Mouse (Mus musculus): Measurements from ENCODE around the gene Pkd2l1.

The Pkd2l1 gene

DNA sequence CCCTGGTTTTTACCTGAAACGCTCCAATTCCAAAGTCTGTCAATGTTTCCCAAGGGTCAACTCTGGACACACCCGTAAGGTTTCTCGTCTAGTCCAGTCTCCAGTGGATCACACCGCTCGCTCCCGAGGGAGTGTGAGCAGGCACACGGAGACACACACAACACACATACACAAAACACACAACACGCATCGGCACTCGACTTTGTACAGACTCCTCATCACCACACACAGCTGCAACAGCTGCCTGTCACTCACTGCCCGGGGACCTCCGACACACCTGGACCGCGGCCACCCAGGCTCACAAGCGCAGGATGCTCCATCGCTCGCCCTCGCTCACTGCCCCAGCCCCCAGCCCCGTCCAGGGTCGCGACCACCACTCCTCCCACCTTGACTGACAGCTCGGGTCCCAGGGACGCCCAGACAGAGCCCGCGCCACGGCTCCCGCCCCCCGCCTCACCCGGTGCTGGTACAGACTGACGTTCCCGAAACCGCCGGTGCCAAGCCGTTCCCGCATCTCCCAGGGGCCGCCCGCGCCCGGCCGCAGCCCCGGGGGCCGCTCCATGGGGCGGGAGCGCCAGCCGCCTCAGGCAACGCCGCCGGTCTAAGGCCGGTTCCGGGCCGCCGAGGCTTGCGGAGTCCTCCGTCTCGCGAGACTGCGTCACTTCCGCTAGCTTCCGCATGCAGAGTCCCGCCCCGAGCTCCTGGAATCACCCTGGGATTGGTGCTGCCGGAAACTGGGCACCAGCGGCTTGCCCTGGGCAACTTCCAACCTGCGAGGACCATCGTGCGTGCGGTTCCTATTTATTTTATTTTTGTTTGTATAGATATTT is 85.2 kb downstream of the Pkd2l1 start, which contains the start of gene Chuk:
Chuk (minus strand) TSS at position 650 of the 830 bp plus-strand sequence.
- DNase-seq (ENCODE audit: low spot score), result peak; percentile 92

DNA sequence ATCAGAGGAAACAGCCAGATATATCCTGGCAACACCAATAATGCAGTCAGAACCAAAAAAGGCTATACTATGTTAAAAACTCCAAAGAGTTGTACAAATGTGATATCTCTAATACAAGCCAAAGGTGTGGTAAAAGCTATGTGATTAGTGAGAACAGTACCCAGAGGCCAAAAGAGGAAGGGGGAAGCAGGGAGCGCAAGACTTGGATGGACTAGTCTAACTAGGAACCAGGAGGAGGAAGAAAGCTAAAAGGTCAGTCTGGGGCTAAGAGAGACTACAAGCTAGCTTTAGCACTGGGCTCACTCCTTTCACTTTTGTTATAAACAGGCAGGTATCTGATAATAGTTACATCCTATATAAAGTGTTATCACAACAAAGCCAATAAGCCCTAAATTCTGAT is 87.8 kb downstream of the Pkd2l1 start:
- DNase-seq (ENCODE audit: low spot score), result no peak

DNA sequence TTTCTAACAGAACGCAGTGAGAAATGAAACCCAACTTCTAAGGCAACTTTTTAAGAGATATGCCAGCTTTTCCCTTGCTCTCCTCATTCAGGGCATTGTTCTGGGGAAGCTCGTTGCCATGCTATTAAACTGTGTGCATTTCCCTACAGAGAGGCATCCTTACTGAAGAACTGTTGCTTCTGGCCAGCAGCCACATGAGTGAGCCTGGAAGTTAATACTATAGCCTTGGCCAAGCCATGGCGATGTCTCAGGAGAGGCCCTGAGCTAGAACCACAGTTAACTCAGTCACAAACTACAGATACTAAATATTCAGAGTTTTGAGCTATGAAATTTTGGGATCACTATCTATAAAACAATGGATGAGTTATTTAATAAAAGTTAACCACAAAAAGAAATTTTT is 89.2 kb downstream of the Pkd2l1 start:
- DNase-seq (ENCODE audit: low spot score), result no peak

DNA sequence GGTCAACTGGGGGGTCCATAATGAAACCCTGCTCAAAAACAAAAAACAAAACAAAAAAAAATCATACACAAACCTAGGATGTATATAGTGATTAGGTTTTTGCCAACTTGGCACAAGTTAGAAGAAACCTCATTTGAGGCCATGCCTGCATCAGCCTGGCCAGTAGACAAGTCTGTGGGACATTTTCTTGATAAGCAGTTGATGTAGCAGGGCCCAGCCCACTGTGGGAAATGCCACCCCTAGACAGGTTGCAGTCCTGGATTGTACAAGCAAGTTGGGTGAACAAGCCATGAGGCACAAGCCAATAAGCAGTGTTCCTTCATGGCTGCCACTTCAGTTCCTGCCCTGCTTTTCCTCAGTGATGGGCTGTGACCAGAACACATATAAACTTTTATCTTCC is 91.4 kb downstream of the Pkd2l1 start:
- no peak for DNase-seq (ENCODE audit: low spot score)
